In the genomic region with DNA sequence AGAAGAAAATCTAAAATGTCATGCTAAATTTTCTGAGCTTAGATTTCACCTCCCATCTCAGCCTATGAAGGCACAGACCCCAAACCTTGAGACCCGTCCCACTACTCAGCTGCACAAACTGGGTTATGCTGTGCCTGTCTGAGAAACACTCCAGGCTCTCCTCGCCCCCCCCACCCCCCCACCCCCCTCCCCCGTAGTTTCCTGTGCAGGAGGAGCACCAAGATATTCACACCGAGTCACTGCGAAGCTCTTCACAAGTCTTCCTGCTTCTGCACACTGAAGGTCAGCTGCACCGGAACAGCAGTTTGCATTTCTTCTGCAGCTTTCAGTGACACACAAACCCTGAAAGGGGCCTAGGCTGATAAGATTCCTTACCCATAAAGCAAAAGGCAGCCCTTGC, we compare ENCODE assay signal across 12 mouse cellular contexts.
DNase-seq lines count a peak whose midpoint lies in the region; ATAC-seq lines count a peak whose summit lies in the region.
"Had no signal": no experiment of that assay in that cellular context is flagged by ENCODE, and none has a peak within 500 bp of the region (broad histone marks: within the 10 kb centered on the region; RNA-seq: fewer than 3 reads in every experiment).

No protein-coding gene starts in this region.

- no peaks in the 10 kb centered on the region for H3K36me3 ChIP-seq in heart, embryonic 16.5 days (ENCODE audit: control insufficient read depth, insufficient read depth)
- no peaks in the 10 kb centered on the region for H3K36me3 ChIP-seq in embryonic facial prominence, embryonic 14.5 days (ENCODE audit: control insufficient read depth, insufficient read depth, low read length)
- H3K36me3 ChIP-seq in forebrain, embryonic 16.5 days (ENCODE audit: control insufficient read depth, insufficient read depth): no peaks in the 10 kb centered on the region
- H3K36me3 ChIP-seq: hindbrain, embryonic 10.5 days had no signal

- peak overlapping the region; percentile 33 for H3K4me2 ChIP-seq in heart, embryonic 16.5 days (ENCODE audit: low read depth, low read length)
- no peak overlapping the region for H3K4me2 ChIP-seq in embryonic facial prominence, embryonic 14.5 days (ENCODE audit: low read depth, low read length)
- no peak overlapping the region for H3K4me2 ChIP-seq in forebrain, embryonic 16.5 days (ENCODE audit: low read length)

- ATAC-seq in heart, embryonic 16.5 days (replicated peaks; ENCODE audit: extremely low read depth, insufficient read depth, low FRiP score): peak; percentile 65
- ATAC-seq in embryonic facial prominence, embryonic 14.5 days (ENCODE audit: low read depth): no peak
- 0 out of 2 replicates have a peak, but pooled peaks have one; percentile 28 for ATAC-seq in megakaryocyte, adult 5-6 weeks (ENCODE audit: poor library complexity, severe bottlenecking)
- no peak for ATAC-seq in forebrain, embryonic 16.5 days

- no peak for DNase-seq in heart, adult 9 months (ENCODE audit: low spot score in 2 of 2)
- DNase-seq in ovary, postnatal 36 days (ENCODE audit: low spot score): peak; percentile 6
- DNase-seq in ovary, postnatal 10 days (ENCODE audit: low spot score): no peak
- DNase-seq in embryonic facial prominence, embryonic 14.5 days (ENCODE audit: low spot score): peak; percentile 29
- no peak for DNase-seq in Muller cell, postnatal 12 days (ENCODE audit: inconsistent ontology term)
- DNase-seq: left cerebral cortex, postnatal 4 days; lung, postnatal 4 days had no signal

- H3K27ac ChIP-seq in heart, embryonic 16.5 days (ENCODE audit: low read length): peak overlapping the region; percentile 26; the same call in 1 of the 2 replicates
- H3K27ac ChIP-seq in embryonic facial prominence, embryonic 14.5 days (replicated peaks; ENCODE audit: low read depth, low read length): no peak overlapping the region
- H3K27ac ChIP-seq in forebrain, embryonic 16.5 days (ENCODE audit: low read length): no peak overlapping the region
- H3K27ac ChIP-seq: hindbrain, embryonic 10.5 days had no signal

- 5% methylated on average over 6 of the region's 6 CpGs for WGBS in heart, embryonic 16.5 days
- 7% methylated on average over 5 of the region's 6 CpGs for WGBS in embryonic facial prominence, embryonic 14.5 days
- WGBS in forebrain, embryonic 16.5 days: 64% methylated on average over 6 of the region's 6 CpGs

- no peaks in the 10 kb centered on the region for H3K9me3 ChIP-seq in heart, embryonic 16.5 days (replicated peaks; ENCODE audit: control insufficient read depth, low read length)
- H3K9me3 ChIP-seq in embryonic facial prominence, embryonic 14.5 days (ENCODE audit: control insufficient read depth, low read length): no peaks in the 10 kb centered on the region
- H3K9me3 ChIP-seq in forebrain, embryonic 16.5 days (ENCODE audit: control insufficient read depth, low read length): no peaks in the 10 kb centered on the region
- H3K9me3 ChIP-seq: hindbrain, embryonic 10.5 days had no signal

- no peak overlapping the region; the same call in 1 of the 2 replicates for H3K9ac ChIP-seq in heart, embryonic 16.5 days (ENCODE audit: low read length)
- no peak overlapping the region for H3K9ac ChIP-seq in embryonic facial prominence, embryonic 14.5 days (ENCODE audit: low read depth, low read length)
- no peak overlapping the region for H3K9ac ChIP-seq in forebrain, embryonic 16.5 days (replicated peaks; ENCODE audit: low read depth, low read length)

- H3K27me3 ChIP-seq in heart, embryonic 16.5 days (ENCODE audit: control insufficient read depth, insufficient read depth, low read length): no peaks in the 10 kb centered on the region
- no peaks in the 10 kb centered on the region for H3K27me3 ChIP-seq in embryonic facial prominence, embryonic 14.5 days (replicated peaks; ENCODE audit: control insufficient read depth, insufficient read depth, low read length)
- no peaks in the 10 kb centered on the region for H3K27me3 ChIP-seq in forebrain, embryonic 16.5 days (replicated peaks; ENCODE audit: control insufficient read depth, insufficient read depth, low read length)

- no peak overlapping the region for H3K4me3 ChIP-seq in heart, embryonic 16.5 days (ENCODE audit: low read length)
- no peak overlapping the region for H3K4me3 ChIP-seq in embryonic facial prominence, embryonic 14.5 days (ENCODE audit: low read depth, low read length)
- no peak overlapping the region for H3K4me3 ChIP-seq in forebrain, embryonic 16.5 days (replicated peaks; ENCODE audit: low read length)
- H3K4me3 ChIP-seq: hindbrain, embryonic 10.5 days; myocyte had no signal

- peaks cover 8% of the 10 kb centered on the region for H3K4me1 ChIP-seq in heart, embryonic 16.5 days (ENCODE audit: control insufficient read depth, insufficient read depth, low read length)
- peaks cover 12% of the 10 kb centered on the region; the same call in 1 of the 2 replicates for H3K4me1 ChIP-seq in embryonic facial prominence, embryonic 14.5 days (ENCODE audit: control insufficient read depth, insufficient read depth, low read length)
- no peaks in the 10 kb centered on the region for H3K4me1 ChIP-seq in forebrain, embryonic 16.5 days (replicated peaks; ENCODE audit: control insufficient read depth, insufficient read depth, low read length)

Comparison
In these comparisons a context has a peak if more than half of its experiments do, and no peak if none do; other contexts are left out.
1. DNase-seq: peak in ovary, postnatal 36 days (single experiment) and embryonic facial prominence, embryonic 14.5 days (single experiment); none in heart, adult 9 months (0 of 2), ovary, postnatal 10 days (single experiment) and Muller cell, postnatal 12 days (single experiment).
2. ATAC-seq: peak in heart, embryonic 16.5 days (single experiment) and megakaryocyte, adult 5-6 weeks (single experiment); none in embryonic facial prominence, embryonic 14.5 days (single experiment) and forebrain, embryonic 16.5 days (single experiment).